Mouse (Mus musculus): ENCODE data around the gene Mindy1.

Mindy1 gene

DNA sequence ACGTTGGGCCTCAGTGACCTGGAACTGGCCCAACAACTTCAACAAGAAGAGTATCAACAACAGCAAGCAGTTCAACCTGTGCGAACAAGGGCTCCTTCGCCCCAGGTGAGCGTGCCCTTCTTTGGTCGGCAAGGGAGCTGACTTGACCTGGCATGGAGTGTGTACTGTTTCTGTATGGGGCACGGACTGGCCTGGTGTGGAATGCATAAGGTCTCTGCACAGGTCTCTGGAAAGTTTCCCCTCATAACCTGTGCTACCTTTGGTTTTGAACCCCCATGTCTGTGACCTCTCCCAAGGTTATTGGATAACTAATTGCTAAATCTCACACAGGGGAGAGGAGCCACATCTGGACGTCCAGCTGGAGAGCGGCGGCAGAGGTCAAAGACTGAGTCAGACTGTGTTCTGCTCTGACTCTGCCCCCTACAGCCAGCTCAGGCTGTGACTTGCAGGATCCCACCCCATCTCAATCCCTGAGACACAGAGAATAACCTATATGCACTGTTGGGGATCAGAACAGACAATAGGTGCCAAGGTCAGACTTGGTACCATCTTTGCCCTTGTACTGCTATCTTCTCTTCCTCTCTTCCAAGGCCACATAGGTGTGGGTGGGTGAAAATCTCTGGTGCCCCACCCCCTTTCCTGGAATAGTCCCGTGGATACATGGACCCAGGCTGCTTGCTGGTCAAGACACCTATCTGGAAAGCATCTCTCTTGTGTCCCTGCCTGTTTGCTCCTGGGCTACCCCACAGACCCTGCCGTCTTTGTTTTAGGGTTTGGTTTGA, 14.4 kb downstream of the Mindy1 start:
- DNase-seq: peak; percentile 59

DNA sequence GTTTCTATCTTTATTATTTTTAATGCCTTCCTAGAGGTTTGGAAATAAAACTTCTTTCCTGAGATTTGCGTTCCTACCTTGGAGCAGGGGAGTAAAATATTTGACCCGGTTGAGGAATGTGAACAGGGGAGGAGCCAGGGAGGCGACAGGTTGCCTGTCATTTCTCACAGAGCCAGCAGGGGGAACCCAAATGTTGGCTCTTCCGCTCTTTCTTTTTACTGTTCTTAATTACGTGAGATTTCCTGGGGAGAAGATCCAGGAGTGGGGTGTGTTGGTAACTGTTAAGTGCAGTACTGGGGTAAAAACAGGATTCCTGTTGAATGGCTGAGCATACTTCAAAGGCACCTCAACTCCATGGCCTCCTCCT, 14.9 kb downstream of the Mindy1 start:
- DNase-seq: peak; percentile 75

DNA sequence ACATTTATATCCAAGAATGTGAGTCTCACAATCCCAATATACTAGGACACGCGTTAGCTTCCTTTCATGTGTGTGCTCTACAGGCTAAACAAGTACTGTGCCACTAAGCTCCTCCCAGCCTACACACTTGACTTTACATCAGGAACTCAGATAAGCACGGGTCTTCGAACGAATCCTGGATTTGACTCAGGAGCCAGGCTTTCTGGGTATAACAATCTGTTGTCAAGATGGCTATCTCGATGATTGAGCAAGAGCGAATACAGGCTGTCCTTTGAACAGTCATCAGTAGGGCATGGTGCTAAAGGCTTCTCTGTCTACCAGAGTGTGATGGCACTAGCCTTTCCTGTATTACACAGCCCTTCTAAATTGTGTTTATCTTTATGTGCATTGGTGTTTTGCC, 16.9 kb downstream of the Mindy1 start:
- DNase-seq: no peak

DNA sequence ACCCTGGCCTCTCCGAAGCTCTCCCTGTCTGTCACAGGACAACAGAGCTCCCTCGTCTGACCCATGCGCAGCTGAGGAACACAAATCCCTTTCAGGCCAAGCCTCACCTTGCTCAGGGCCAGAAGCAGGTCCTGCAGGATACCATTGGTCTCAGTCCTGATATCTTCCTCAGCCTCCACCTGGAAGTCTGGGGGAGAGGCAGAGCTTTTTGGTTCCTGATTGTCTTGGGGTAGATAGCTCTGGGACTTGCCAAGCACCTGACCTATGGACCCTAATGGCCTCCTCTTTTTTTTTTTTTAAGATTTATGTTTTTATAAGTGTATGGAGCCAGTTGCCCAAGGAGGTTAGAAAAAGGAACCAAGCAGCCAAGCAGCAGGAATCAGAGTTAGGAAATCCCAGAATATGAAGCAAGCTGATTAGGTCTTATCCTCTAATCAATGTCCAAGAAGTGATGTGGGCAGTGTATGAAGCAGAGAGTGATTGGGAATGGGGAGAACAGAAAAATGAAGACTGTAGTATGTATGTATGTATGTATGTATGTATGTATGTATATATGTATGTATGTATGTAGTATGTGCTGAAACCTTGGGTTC, 20.2 kb downstream of the Mindy1 start:
- no peak for DNase-seq

DNA sequence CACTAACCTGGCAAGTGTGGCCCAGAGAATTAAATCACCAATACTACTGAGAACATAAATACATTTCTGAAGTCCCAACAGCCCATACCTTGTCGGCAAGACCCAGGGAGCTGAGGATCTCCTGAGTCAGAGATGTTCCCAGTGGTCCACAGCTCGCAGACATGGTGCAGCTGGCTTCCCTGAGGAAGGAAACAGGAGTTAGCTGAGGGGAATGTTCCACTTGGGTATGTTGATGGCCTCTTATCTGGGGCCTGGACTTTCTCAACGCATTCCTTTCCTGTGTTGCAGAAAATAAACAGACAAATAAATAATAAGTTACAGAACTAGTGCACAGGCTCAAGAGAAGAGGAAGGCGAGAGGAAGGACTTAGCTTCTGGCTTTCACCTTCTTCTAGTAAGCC, 25.1 kb downstream of the Mindy1 start:
- no peak for DNase-seq

DNA sequence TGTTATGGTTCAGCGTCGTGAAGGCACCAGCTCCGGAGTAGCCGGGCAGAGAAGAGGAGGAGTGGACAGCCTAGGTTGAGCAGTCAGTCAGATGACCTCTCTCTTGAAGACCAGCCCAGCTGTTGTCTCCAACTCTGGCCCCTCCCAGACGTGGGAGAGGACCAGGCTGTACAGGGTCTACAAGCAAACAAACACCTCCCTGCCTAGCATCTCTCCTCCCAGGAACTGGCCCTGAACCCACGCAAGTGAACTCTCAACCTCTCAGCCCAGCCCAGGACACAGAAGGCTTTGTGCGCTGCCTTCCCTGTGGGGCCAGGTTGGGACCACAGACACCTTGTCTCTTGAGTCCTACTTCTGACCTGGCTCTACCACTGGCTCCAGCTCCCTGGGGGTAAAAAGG, 26.0 kb downstream of the Mindy1 start, which contains the start of gene Anxa9:
Gene Anxa9 (minus strand): TSS at position 77 of the 400 bp plus-strand sequence.
- DNase-seq: no peak

DNA sequence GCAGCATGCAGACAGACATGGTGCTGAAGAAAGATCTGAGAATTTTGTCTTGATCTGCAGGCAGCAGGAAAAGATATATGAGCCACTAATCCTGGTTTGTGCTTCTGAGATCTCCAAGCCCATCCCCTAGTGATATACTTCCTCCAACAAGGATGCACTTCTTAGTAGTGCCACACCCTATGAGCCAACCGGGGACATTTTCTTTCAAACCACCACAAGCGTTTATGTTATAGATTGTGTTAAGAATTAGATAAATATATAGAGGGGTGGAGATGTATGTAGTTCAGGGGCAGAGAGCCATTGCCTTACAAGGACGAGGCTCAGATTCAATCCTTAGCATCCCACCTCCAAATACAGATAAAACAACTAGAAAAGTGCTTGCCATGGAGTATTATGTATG, 29.4 kb downstream of the Mindy1 start:
- no peak for DNase-seq

DNA sequence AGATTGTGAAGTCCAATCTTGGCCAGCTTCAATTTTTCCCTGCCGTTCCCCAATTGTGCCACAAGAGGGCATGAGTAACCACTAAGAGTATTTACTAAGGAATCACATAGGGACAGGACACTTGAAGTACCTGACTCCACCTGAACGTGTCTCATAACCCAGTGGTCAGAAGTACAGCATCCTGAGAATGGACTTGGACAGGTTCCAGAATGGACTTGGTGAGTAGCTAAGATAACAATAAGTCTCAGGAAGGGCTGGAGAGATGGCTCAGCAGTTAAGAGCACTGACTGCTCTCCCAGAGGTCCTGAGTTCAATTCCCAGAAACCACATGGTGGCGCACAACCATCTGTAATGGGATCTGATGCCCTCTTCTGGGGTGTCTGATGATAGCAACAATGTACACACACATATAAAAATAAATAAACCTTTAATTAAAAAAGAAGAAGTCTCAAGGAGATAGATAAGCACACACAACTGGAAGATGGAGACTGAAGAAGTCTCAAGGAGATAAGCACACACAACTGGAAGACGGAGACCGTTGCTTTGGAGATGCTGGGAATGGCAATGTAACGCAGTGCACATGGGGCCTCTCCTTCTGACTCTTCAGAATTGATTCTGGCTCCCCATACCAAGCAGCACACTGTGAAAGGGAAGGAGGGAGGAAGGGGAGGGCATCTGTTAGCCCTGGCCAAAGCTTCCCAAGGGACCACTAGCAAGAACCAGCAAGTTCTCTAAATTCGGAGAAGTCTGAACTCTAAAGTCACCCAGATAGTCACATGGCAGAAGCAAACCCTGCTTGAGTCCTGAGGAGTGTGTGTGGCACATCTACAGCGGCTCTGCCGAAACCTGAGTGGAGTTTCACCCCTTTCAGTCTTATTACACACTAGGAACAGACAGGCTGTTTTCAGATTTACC, 30.1 kb downstream of the Mindy1 start:
- peak; percentile 92 for DNase-seq

DNA sequence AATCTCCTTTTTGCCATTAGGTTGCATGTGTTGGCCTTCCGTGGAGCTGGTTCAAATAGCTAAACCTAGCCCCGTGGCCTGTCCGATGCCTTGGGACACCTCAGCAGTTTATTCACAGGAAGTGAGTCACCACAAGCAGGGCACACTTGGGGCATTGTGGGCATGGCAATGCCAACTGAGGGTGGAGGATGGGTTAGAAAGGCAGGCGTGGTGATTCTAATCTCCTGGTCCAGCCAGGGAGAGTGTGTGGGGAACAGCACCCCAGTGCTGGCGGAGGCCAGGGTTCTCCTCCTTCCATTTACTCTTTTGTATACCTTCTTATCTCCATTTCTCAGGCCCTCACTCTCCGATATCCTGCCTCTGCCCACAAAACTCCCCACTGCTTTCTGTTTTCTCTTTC, 31.5 kb downstream of the Mindy1 start:
- peak; percentile 75 for DNase-seq

DNA sequence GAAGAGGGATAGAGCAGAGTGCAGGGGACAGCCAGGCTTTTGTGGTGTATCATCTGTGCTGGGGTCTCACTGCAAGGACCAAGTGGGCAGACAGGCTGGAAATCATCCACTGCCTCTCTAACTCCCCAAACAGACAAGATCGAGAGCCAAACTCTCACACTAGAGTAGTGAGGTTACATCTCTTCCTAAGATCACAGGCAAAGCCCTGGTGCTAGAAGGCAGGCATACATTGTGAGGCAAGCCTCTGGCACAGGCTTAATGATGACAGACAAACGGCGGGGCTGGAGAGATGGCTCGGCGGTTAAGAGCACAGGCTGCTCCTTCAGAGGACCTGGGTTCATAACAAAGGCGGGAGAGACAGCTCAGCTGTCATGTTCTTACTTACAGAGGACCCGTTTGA, 32.3 kb downstream of the Mindy1 start:
- DNase-seq: no peak

DNA sequence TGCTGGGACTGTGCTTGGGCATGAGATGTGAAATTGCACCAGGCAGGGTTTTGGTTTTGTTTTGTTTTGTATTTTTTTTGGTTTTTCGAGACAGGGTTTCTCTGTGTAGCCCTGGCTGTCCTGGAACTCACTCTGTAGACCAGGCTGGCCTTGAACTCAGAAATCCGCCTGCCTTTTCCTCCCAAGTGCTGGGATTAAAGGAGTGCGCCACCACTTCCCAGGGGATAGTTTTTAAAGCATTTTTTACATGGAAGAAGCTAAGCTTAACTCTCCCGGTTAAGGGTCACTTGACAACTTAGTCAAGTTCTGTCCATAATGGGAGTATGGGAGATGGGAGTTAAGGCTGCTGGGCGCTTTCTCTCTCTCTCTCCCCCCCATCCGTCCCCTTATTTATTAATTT, 32.9 kb downstream of the Mindy1 start:
- DNase-seq: no peak

DNA sequence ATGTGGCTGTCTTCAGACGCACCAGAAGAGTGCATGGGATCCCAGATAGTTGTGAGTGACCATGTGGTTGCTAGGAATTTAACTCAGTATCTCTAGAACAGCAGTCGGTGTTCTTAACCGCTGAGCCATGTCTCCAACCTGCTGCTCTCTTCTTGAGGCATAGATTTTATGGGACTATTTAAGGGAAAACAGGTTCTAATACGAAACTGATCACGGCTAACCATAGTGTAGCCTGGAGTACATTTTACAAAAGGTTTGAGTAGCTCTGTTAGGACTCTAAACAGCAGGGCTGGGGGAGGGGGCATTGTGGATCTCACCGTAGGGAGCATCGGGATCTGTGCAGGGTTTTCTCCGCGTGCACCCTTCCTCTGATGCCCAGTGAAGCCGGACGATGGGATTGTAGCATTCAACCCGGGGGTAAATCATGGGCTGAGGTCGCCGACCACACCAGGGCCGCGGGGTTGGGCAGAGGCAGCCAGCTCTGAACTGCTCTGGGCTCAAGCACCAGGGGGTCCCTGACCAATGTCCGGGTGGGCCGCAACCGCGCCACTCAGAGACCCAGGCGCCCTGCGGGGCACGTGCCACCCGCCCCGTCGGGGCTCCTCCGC, 33.4 kb downstream of the Mindy1 start, which contains the start of gene Cers2:
Gene Cers2 (plus strand): TSS at position 306 of the 608 bp plus-strand sequence.
- DNase-seq: no peak

DNA sequence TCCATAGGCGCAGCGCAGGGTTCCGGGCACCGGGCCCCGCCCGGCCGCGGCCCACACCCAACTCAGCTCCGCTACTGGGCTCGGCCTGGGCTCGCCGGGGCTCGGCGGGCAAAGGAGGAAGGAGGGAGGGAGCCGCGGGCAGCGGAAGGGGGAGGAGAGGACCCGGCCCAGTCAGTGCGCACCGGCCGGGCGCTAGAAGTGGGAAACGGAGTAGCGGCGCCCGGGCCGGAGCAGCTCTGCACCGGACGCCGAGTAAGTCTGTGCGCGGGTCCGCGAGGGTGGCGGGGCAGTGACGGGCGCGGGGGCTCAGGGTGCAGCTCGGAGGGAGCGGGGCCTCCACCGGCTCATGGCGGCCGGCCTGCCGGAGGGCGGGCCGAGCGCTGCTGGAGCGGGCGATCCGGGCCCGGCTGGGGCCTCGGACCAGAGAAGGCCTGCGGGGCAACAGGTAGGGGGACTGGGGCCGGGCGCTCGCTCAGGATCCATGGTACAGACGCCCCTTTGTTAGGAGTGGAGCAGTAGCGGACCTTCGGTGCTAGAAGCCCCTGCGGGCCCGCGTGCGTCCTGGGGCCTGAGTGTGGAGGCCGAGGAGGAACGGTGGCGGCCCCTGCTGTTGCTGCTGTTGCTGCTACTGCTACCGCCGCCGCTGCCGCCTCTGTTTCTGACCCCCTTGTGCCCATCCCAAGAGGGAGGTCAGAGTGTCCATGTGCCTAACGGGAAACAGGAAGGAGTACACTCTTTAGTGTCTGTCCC, 34.1 kb downstream of the Mindy1 start:
- peak; percentile 94 for DNase-seq

DNA sequence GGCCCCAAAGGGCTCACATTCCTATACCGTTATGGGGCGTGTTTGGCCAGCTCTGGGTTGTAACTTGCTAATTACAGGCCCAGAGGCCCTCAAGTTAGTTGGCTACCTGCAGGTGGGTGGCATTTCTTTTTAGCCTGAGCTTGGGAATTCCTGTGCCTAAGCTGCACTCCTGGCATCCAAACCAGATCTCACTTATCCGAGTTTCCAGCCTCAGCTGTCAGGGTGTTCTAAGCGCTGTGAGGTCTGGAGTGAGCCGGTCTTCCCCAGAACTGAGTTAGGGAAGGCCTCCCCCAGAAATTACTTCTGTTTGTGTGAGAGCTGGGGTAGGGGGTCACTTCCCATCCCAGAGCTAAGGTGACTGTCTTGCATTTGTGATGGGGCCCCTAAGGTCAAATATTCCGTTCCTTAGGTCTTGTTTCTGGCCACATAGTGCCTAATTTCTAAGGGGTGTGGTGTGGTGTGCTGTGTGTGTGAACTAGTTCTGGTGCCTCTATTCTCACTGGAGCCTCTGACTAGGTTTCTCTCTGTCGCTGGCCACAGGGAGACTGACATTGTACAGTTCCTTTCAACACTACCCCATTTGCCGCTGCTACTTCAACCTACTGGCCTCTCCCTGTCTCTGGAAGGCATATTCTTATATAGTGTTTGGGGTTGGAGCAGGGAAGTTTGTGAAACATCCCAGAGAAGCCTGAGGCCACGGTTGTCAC, 34.9 kb downstream of the Mindy1 start:
- DNase-seq: no peak

DNA sequence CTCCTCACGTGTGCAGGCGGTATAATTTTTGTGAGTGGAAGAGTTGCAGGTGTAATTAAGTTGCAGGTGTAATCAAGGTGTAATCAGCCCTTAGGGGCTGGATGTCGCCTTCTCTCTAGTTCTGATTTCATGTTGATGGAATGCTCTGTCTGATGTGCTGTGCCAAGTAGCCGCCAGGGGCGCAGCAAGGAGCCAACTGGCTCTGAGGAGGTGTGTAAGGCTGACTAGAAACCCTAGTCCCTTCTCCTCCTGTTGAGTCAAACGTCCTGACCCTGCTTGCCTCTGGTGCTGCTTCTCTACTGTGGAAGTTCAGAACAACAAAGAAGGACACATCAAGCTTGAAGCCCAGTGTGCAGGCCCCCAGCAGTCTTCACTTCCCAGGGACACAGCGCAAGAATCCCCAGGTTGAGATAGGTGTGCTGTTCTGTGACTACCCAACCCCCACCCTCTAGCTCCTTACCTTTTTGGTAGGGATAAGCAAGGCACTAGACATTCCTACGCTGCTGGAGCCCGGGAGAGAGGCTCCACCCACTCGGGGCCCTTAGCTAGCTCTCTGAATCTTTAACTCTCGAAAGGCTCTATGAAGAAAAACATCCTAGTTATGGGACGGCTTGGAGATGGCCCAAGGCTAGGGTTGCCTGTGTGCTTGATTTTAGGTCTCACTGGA, 36.4 kb downstream of the Mindy1 start:
- peak; percentile 91 for DNase-seq

DNA sequence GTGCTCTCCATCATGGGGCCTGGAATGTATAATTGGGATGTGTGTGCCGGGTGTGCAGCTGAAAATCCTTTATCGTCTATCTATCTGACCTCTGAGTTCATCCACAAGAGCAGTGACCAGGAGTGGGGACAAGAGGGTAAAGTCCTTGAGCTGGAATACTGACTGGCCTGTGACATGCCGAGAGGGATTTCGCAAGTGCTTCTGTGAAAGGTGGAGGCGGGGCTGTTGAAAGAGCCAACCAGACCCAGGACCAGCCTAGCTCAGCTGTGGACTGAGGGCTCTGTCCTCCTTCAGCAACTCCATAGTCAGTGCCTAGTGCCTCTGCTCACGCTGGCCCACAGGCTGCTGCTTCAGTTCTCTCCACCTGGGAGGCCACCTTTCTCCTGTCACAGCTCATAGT, 37.4 kb downstream of the Mindy1 start:
- peak; percentile 94 for DNase-seq

DNA sequence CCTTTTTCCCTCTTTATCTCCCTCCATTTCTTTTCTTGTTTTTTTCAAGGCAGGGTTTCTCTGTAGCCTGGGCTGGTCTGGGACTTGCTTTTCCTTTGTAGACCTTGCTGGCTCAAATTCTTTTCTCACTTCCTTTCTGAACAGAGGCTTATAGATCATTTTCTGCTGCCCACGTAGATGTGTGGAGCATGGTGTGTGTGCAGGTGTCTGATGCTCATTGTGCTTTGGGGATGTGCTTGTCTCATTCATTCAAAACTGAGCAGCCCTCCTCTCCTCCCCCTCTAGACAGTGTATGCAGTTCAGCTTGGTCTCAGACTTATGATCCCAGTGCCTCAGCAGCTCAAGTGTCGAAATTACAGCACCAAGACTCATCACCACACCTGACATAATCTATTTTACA, 38.0 kb downstream of the Mindy1 start:
- DNase-seq: no peak

DNA sequence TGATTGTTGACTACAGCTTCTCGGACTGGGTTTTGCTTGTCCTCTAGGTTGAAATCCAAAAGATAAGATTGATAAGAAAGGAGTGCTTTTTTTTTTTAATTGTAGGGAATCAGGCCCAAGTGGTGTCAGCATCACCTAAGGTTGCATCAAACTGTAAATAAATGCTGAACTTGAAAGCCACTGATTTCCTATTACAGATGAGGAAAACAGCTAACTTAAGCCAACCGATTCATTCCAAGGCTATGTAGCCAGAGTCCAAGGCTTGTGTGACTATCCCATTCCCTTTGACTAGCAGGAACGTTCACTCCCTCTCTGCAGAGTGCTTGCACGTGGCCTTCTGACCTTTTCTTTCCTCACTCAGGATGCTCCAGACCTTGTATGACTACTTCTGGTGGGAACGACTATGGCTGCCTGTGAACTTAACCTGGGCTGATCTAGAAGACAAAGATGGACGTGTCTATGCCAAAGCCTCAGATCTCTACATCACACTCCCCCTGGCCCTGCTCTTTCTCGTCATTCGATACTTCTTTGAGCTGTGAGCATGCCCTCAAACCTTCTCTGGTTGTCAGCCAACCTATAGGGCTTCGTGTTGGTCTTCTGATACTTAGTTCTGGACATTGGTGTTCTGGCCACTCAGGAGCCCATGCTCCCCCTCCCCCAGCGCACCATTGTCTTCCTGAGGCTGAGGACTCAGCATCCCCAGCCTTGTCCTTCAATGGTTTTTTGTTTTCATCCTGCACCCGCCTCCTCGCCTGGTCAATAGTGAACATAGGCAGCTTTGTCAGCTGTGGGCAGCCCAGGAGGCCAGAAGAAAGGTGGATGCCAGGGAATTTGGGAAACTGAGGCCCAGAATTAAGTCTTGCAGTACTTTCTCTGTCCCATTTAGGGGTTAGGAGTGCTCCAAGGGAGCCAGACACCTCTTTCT, 38.8 kb downstream of the Mindy1 start:
- no peak for DNase-seq

DNA sequence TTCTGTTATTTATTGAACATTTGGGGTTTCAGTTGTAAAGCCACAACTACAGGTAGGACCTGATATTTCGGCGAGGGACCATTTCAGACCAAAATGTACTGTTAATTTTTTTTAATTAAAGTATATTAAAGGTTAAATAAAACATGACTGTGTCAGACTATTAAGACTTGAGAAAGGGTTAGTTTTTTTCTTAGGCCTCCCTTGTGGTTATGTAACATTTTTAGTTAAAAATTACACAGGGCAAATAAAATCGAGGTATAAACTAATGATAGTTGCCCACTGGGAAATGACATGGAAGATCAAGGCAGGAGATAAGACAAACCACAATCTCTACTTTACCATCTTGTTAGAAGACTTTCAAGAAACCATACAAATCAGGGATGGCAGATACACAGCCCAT, 42.3 kb downstream of the Mindy1 start:
- no peak for DNase-seq
